Mouse (Mus musculus): ENCODE measurements around the gene Ndrg3. TPM values are rescaled to one million over a fixed set of nuclear protein-coding genes. Genes with fewer than 3 reads are reported as not detected.
A peak's percentile ranks its signal among the peaks of the same experiment; 100 is the strongest.

Ndrg3 gene
- polyA plus RNA-seq, 1 experiment from 2014 or later, result 133 TPM

- WGBS, result 80% methylated on average over 6 of the region's 6 CpGs
- Histone ChIP-seq H3K27ac (no peak overlapping the region), H3K27me3 (ENCODE audit: control insufficient read depth, insufficient read depth, low read length) (no peaks in the 10 kb centered on the region), H3K4me2 (replicated peaks) (no peak overlapping the region), H3K9me3 (ENCODE audit: control insufficient read depth, low read length) (no peaks in the 10 kb centered on the region), H3K9ac (no peak overlapping the region), H3K4me1 (replicated peaks; ENCODE audit: control insufficient read depth, insufficient read depth, low read length) (no peaks in the 10 kb centered on the region), H3K4me3 (replicated peaks; ENCODE audit: low read length) (no peak overlapping the region), H3K36me3 (replicated peaks; ENCODE audit: control insufficient read depth, insufficient read depth) (no peaks in the 10 kb centered on the region)
- ATAC-seq (ENCODE audit: low FRiP score) (no peak), DNase-seq (ENCODE audit: low spot score) (no peak)
These were observed 90.0 kb downstream of the Ndrg3 start for GRCm38 (mm10) chr2:156901883-156902282.

DNA sequence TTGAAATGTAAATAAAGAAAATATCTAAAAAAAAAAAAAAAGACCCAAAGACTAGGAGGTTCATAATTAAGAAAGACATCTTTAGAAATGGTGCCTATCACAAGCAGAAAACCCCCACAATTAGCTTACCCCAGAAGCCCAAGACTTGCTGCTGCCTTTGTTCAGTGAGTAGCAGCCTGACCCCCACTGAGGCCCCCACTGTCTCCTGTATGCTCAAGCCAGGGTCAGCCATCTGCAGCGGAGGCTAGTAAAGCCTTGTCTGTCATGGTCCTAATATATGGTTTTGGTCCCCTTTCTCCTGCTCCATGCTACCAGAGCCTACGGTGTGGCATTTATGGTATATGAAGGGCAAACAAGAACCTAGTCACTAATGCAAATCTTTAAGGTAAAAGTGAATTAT lies 90.5 kb downstream of the Ndrg3 start:
- H3K4me3 ChIP-seq (replicated peaks; ENCODE audit: low read length), result no peak overlapping the region
- no peak overlapping the region for H3K4me2 ChIP-seq (replicated peaks)
- ATAC-seq (ENCODE audit: low FRiP score) (no peak), DNase-seq (ENCODE audit: low spot score) (no peak)
- H3K27me3 ChIP-seq (ENCODE audit: control insufficient read depth, insufficient read depth, low read length), result no peaks in the 10 kb centered on the region
- WGBS, result 73% methylated on average over 2 of the region's 2 CpGs
- H3K9ac ChIP-seq, result no peak overlapping the region
- H3K4me1 ChIP-seq (replicated peaks; ENCODE audit: control insufficient read depth, insufficient read depth, low read length), result no peaks in the 10 kb centered on the region
- no peaks in the 10 kb centered on the region for H3K36me3 ChIP-seq (replicated peaks; ENCODE audit: control insufficient read depth, insufficient read depth)
- no peaks in the 10 kb centered on the region for H3K9me3 ChIP-seq (ENCODE audit: control insufficient read depth, low read length)
- H3K27ac ChIP-seq, result no peak overlapping the region

DNA sequence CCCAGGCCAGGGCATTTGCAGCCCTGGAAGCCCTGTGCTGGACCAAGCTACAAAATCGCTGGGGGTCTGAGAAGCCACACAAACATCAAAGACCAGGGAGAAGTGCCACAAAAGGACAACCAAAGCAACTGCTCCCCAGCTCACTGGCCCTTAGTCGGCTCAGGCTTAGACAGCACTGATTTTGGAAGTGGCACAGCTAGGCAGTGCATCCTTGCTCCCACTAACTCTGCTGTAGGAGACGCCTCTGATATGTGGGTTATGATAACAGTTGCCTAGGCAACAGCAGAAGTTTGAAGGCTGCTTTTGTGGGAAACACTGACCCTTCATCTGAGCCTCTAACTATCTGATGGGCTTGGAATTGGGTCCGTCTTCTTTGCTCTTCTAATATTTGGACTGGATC lies 92.7 kb downstream of the Ndrg3 start:
- no peaks in the 10 kb centered on the region for H3K9me3 ChIP-seq (ENCODE audit: control insufficient read depth, low read length)
- H3K27ac ChIP-seq, result no peak overlapping the region
- no peaks in the 10 kb centered on the region for H3K4me1 ChIP-seq (replicated peaks; ENCODE audit: control insufficient read depth, insufficient read depth, low read length)
- DNase-seq (ENCODE audit: low spot score), result no peak
- H3K4me3 ChIP-seq (replicated peaks; ENCODE audit: low read length), result no peak overlapping the region
- no peak for ATAC-seq (ENCODE audit: low FRiP score)
- no peak overlapping the region for H3K4me2 ChIP-seq (replicated peaks)
- no peaks in the 10 kb centered on the region for H3K27me3 ChIP-seq (ENCODE audit: control insufficient read depth, insufficient read depth, low read length)
- H3K9ac ChIP-seq, result no peak overlapping the region
- WGBS, result 79% methylated on average over 4 of the region's 4 CpGs
- H3K36me3 ChIP-seq (replicated peaks; ENCODE audit: control insufficient read depth, insufficient read depth), result no peaks in the 10 kb centered on the region

GRCm38 (mm10) chr2:156898374-156898773 lies 93.5 kb downstream of the Ndrg3 start:
- Histone ChIP-seq H3K9me3 (ENCODE audit: control insufficient read depth, low read length) (no peaks in the 10 kb centered on the region), H3K27ac (no peak overlapping the region), H3K27me3 (ENCODE audit: control insufficient read depth, insufficient read depth, low read length) (no peaks in the 10 kb centered on the region), H3K4me3 (replicated peaks; ENCODE audit: low read length) (no peak overlapping the region), H3K4me1 (replicated peaks; ENCODE audit: control insufficient read depth, insufficient read depth, low read length) (no peaks in the 10 kb centered on the region), H3K4me2 (replicated peaks) (no peak overlapping the region), H3K9ac (no peak overlapping the region), H3K36me3 (replicated peaks; ENCODE audit: control insufficient read depth, insufficient read depth) (no peaks in the 10 kb centered on the region)
- ATAC-seq (ENCODE audit: low FRiP score), result no peak
- 62% methylated on average over 4 of the region's 4 CpGs for WGBS
- DNase-seq (ENCODE audit: low spot score), result no peak

DNA sequence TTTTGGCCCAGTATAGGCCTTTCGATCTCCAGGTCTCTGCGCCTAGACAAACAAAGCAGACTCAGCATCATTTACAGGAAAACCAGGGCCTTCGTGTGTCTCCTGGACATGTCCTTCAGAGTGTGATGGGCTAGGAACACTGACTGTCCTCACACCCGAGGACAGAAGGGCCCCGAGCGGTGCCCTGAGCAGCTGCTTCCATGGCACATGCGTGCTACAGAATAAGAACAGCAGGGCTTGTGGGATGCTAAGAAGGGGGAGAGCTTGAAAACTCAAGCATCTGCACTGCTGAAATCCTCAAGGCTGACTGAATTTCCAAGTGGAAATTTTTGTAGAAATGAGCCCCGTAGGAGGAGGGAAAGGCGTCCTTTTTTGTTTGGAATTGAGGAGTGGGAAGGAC lies 94.8 kb downstream of the Ndrg3 start:
- Histone ChIP-seq H3K4me2 (replicated peaks) (no peak overlapping the region), H3K9me3 (ENCODE audit: control insufficient read depth, low read length) (no peaks in the 10 kb centered on the region), H3K9ac (no peak overlapping the region), H3K4me3 (replicated peaks; ENCODE audit: low read length) (no peak overlapping the region), H3K27ac (no peak overlapping the region), H3K27me3 (ENCODE audit: control insufficient read depth, insufficient read depth, low read length) (no peaks in the 10 kb centered on the region), H3K4me1 (replicated peaks; ENCODE audit: control insufficient read depth, insufficient read depth, low read length) (peaks cover 5% of the 10 kb centered on the region), H3K36me3 (replicated peaks; ENCODE audit: control insufficient read depth, insufficient read depth) (no peaks in the 10 kb centered on the region)
- DNase-seq (ENCODE audit: low spot score), result no peak
- no peak for ATAC-seq (ENCODE audit: low FRiP score)
- WGBS, result 85% methylated on average over 9 of the region's 9 CpGs

DNA sequence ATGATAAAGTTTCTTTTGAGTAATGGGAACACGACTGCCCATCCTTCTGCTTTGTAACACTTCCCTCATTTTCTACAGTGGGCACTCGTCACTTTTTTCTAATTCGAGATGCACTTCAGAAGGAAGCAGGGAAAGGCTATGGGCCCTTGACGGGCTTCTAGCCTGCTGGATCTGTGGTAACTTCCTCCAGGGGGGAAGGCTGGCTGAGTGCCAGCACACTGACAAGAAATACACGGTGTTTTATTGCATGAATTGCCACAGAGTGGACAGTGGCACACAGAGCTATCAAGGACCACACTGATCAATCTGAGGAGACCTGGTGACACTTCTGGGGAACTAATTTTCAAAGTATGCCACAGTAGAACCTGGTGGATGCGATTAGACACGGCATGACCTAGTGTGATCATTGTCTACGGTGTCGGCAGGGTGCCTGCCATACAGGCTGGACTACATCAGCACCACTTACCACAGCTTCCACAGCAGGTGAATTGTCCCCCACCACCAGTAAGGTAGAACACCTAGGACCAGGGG lies 95.4 kb downstream of the Ndrg3 start:
- Histone ChIP-seq H3K9ac (no peak overlapping the region), H3K36me3 (replicated peaks; ENCODE audit: control insufficient read depth, insufficient read depth) (no peaks in the 10 kb centered on the region), H3K27me3 (ENCODE audit: control insufficient read depth, insufficient read depth, low read length) (no peaks in the 10 kb centered on the region), H3K4me3 (replicated peaks; ENCODE audit: low read length) (no peak overlapping the region), H3K27ac (no peak overlapping the region), H3K4me1 (replicated peaks; ENCODE audit: control insufficient read depth, insufficient read depth, low read length) (peaks cover 8% of the 10 kb centered on the region), H3K9me3 (ENCODE audit: control insufficient read depth, low read length) (no peaks in the 10 kb centered on the region), H3K4me2 (replicated peaks) (no peak overlapping the region)
- no peak for ATAC-seq (ENCODE audit: low FRiP score)
- DNase-seq (ENCODE audit: low spot score), result no peak
- WGBS, result 69% methylated on average over 9 of the region's 9 CpGs

GRCm38 (mm10) chr2:156894496-156895265 lies 97.2 kb downstream of the Ndrg3 start:
- ATAC-seq (ENCODE audit: low FRiP score) (no peak), DNase-seq (ENCODE audit: low spot score) (no peak)
- Histone ChIP-seq H3K27me3 (ENCODE audit: control insufficient read depth, insufficient read depth, low read length) (no peaks in the 10 kb centered on the region), H3K4me1 (replicated peaks; ENCODE audit: control insufficient read depth, insufficient read depth, low read length) (peaks cover 8% of the 10 kb centered on the region), H3K9ac (no peak overlapping the region), H3K27ac (no peak overlapping the region), H3K4me3 (replicated peaks; ENCODE audit: low read length) (no peak overlapping the region), H3K9me3 (ENCODE audit: control insufficient read depth, low read length) (no peaks in the 10 kb centered on the region), H3K36me3 (replicated peaks; ENCODE audit: control insufficient read depth, insufficient read depth) (no peaks in the 10 kb centered on the region), H3K4me2 (replicated peaks) (no peak overlapping the region)
- WGBS, result 86% methylated on average over 15 of the region's 15 CpGs

DNA sequence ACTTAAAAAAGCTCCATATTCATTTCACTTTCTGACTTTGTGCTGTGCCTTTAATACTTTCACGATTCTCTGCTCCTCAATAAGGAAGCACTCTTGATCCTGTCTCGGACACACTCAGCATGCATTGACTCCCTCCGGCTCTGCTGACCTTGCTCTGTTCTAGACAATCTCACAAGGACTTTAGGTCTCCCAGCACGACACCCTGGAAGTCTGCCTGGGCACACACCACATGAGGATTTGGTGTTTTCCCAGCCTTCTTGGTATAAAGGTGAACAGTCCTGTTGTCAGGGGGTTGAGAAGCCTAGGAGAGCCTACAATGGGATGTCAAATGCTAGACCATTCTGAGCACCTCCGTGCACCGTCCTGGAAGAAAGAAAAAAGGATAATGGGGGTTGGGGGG lies 99.0 kb downstream of the Ndrg3 start:
- WGBS, result 71% methylated on average over 6 of the region's 6 CpGs
- no peak for DNase-seq (ENCODE audit: low spot score)
- H3K27me3 ChIP-seq (ENCODE audit: control insufficient read depth, insufficient read depth, low read length), result no peaks in the 10 kb centered on the region
- no peaks in the 10 kb centered on the region for H3K36me3 ChIP-seq (replicated peaks; ENCODE audit: control insufficient read depth, insufficient read depth)
- ATAC-seq (ENCODE audit: low FRiP score), result no peak
- H3K9ac ChIP-seq, result no peak overlapping the region
- no peak overlapping the region for H3K4me2 ChIP-seq (replicated peaks)
- no peak overlapping the region for H3K27ac ChIP-seq
- H3K9me3 ChIP-seq (ENCODE audit: control insufficient read depth, low read length), result no peaks in the 10 kb centered on the region
- no peak overlapping the region for H3K4me3 ChIP-seq (replicated peaks; ENCODE audit: low read length)
- peaks cover 8% of the 10 kb centered on the region for H3K4me1 ChIP-seq (replicated peaks; ENCODE audit: control insufficient read depth, insufficient read depth, low read length)

GRCm38 (mm10) chr2:156892240-156892639 lies 99.6 kb downstream of the Ndrg3 start:
- no peaks in the 10 kb centered on the region for H3K9me3 ChIP-seq (ENCODE audit: control insufficient read depth, low read length)
- peaks cover 8% of the 10 kb centered on the region for H3K4me1 ChIP-seq (replicated peaks; ENCODE audit: control insufficient read depth, insufficient read depth, low read length)
- DNase-seq (ENCODE audit: low spot score) (peak; percentile 50), ATAC-seq (ENCODE audit: low FRiP score) (no peak)
- H3K4me2 ChIP-seq (replicated peaks), result no peak overlapping the region
- no peaks in the 10 kb centered on the region for H3K36me3 ChIP-seq (replicated peaks; ENCODE audit: control insufficient read depth, insufficient read depth)
- H3K9ac ChIP-seq, result no peak overlapping the region
- H3K27me3 ChIP-seq (ENCODE audit: control insufficient read depth, insufficient read depth, low read length), result no peaks in the 10 kb centered on the region
- H3K4me3 ChIP-seq (replicated peaks; ENCODE audit: low read length), result no peak overlapping the region
- no peak overlapping the region for H3K27ac ChIP-seq
- 21% methylated on average over 3 of the region's 3 CpGs for WGBS

Data from hindbrain, embryonic 14.5 days (tissue).